Mouse (Mus musculus) gastrocnemius, postnatal 10 days (tissue): ENCODE data around the gene St3gal5. TPM values are rescaled to one million over a fixed set of nuclear protein-coding genes. Genes with fewer than 3 reads are reported as not detected.

Experiments
- DNase-seq: peaks from one replicate; pipeline ENCODE4 v3.0.0; 2021; ENCODE audit warnings: mixed read lengths
- total RNA-seq, 2 experiments: library from RNA; stranded (reverse); gene quantifications; 2 replicates each; pipeline ENCODE4 v1.2.3; 2021

St3gal5 gene
- total RNA-seq, 2 experiments from 2014 or later, result 84.7 to 105 TPM

- no peak for DNase-seq
These were observed 723 bp upstream of the St3gal5 start for GRCm38 (mm10) chr6:72096669-72097068.

GRCm38 (mm10) chr6:72098021-72098655 lies 746 bp downstream of the St3gal5 start:
- DNase-seq, result no peak

- no peak for DNase-seq
These were observed 1.3 kb downstream of the St3gal5 start for GRCm38 (mm10) chr6:72098691-72099090.

GRCm38 (mm10) chr6:72099281-72099680 lies 1.9 kb downstream of the St3gal5 start:
- DNase-seq, result no peak

- no peak for DNase-seq
These were observed 2.8 kb downstream of the St3gal5 start for GRCm38 (mm10) chr6:72100171-72100570.

GRCm38 (mm10) chr6:72100939-72101338 lies 3.5 kb downstream of the St3gal5 start:
- no peak for DNase-seq

GRCm38 (mm10) chr6:72101386-72101785 lies 4.0 kb downstream of the St3gal5 start:
- no peak for DNase-seq

GRCm38 (mm10) chr6:72102066-72102465 lies 4.7 kb downstream of the St3gal5 start:
- DNase-seq, result no peak

GRCm38 (mm10) chr6:72104534-72104933 lies 7.1 kb downstream of the St3gal5 start:
- DNase-seq, result no peak

- no peak for DNase-seq
These were observed 11.8 kb downstream of the St3gal5 start for GRCm38 (mm10) chr6:72108941-72109892.

GRCm38 (mm10) chr6:72110577-72110976 lies 13.2 kb downstream of the St3gal5 start:
- DNase-seq, result no peak

- peak; percentile 40 for DNase-seq
These were observed 15.2 kb downstream of the St3gal5 start for GRCm38 (mm10) chr6:72112575-72112974.

- DNase-seq, result no peak
These were observed 15.8 kb downstream of the St3gal5 start for GRCm38 (mm10) chr6:72113093-72113702.

- no peak for DNase-seq
These were observed 17.5 kb downstream of the St3gal5 start for GRCm38 (mm10) chr6:72114902-72115301.

GRCm38 (mm10) chr6:72117322-72117968 lies 20.1 kb downstream of the St3gal5 start:
- DNase-seq, result no peak

GRCm38 (mm10) chr6:72119870-72120269 lies 22.5 kb downstream of the St3gal5 start:
- DNase-seq, result no peak

GRCm38 (mm10) chr6:72121301-72121700 lies 23.9 kb downstream of the St3gal5 start:
- DNase-seq, result peak; percentile 53

GRCm38 (mm10) chr6:72122515-72122914 lies 25.1 kb downstream of the St3gal5 start:
- no peak for DNase-seq

- DNase-seq, result peak; percentile 56
These were observed 27.1 kb downstream of the St3gal5 start for GRCm38 (mm10) chr6:72124315-72125103.

- DNase-seq, result no peak
These were observed 28.9 kb downstream of the St3gal5 start for GRCm38 (mm10) chr6:72126128-72126917.

GRCm38 (mm10) chr6:72130056-72130455 lies 32.7 kb downstream of the St3gal5 start:
- no peak for DNase-seq
